Mouse (Mus musculus) forebrain, embryonic 11.5 days (tissue): ENCODE data around the gene Polm. TPM values are rescaled to one million over a fixed set of nuclear protein-coding genes. Genes with fewer than 3 reads are reported as not detected.

Experiments
- ATAC-seq: fragments of 200-750 bp; cut with Nextera tagmentation; replicated peaks from 2 replicates; pipeline ENCODE4 v1.8.0; 2017; ENCODE audit warnings: moderate TSS enrichment; ENCODE audit not compliant: low FRiP score
- DNase-seq: peaks from one replicate; pipeline ENCODE4 v3.0.0-alpha.2; 2017; ENCODE audit warnings: low spot score
- H3K27ac ChIP-seq: fragments of 300-500 bp; sonication (generic); 2 replicates; pipeline ENCODE4 v1.5.1; 2014; ENCODE audit warnings: low read depth, low read length
- H3K27me3 ChIP-seq: fragments of 300-500 bp; sonication (generic); 2 replicates; pipeline ENCODE4 v1.6.1; 2014; ENCODE audit warnings: mild to moderate bottlenecking, low read length, mixed read lengths; ENCODE audit not compliant: control insufficient read depth, insufficient read depth
- H3K36me3 ChIP-seq: fragments of 300-500 bp; sonication (generic); 2 replicates; pipeline ENCODE4 v1.6.1; 2014; ENCODE audit warnings: mild to moderate bottlenecking, low read length, moderate library complexity, mixed read lengths; ENCODE audit not compliant: control insufficient read depth, insufficient read depth
- H3K4me1 ChIP-seq: fragments of 300-500 bp; sonication (generic); replicated peaks from 2 replicates; pipeline ENCODE4 v1.6.1; 2014; ENCODE audit warnings: low read length, mixed read lengths; ENCODE audit not compliant: control insufficient read depth, insufficient read depth
- H3K4me2 ChIP-seq: fragments of 300-500 bp; sonication (generic); 2 replicates; pipeline ENCODE4 v1.6.1; 2014; ENCODE audit warnings: low read depth, mild to moderate bottlenecking, low read length, moderate library complexity, mixed read lengths; ENCODE audit not compliant: severe bottlenecking
- H3K4me3 ChIP-seq: fragments of 300-500 bp; sonication (generic); 2 replicates; pipeline ENCODE4 v1.5.1; 2014; ENCODE audit warnings: low read depth, low read length
- H3K9ac ChIP-seq: fragments of 300-500 bp; sonication (generic); 2 replicates; pipeline ENCODE4 v1.6.1; 2014; ENCODE audit warnings: low read length
- H3K9me3 ChIP-seq: fragments of 300-500 bp; sonication (generic); 2 replicates; pipeline ENCODE4 v1.6.1; 2016; ENCODE audit warnings: low read length, mixed read lengths; ENCODE audit not compliant: control insufficient read depth
- WGBS: fragments of 180-500 bp; shearing (Covaris S2); extraction: QIAGEN DNeasy Blood & Tissue Kit; methylation state at CpG from one replicate; pipeline ENCODE4 v1.1.7; 2014; 5-methylcytosine and 5-hydroxymethylcytosine counted together
- polyA plus RNA-seq: library from polyadenylated mRNA; unstranded; fragments of >200 nt; fragmentation: Nextera tagmentation; extraction: Ambion mirVana; gene quantifications from 2 replicates; pipeline ENCODE4 v1.2.1, GENCODE M21; 2014

Polm gene
- 8.8 and 8.9 TPM in 2 replicates for polyA plus RNA-seq

- ATAC-seq (peak; percentile 97), DNase-seq (peak; percentile 95)
- peak within 1 kb of the TSS; percentile 68 for H3K9ac ChIP-seq
- H3K4me3 ChIP-seq, result peak within 1 kb of the TSS; percentile 63
- 0 out of 2 replicates have a peak, but pooled peaks cover 1% of the 10 kb centered on the region for H3K4me1 ChIP-seq
- H3K4me2 ChIP-seq, result peak within 1 kb of the TSS; percentile 84
- WGBS, result under 1% methylated on average over 62 of the region's 63 CpGs
- H3K27ac ChIP-seq, result no peak within 1 kb of the TSS
- H3K9me3 ChIP-seq, result no peaks in the 10 kb centered on the region
- H3K27me3 ChIP-seq, result no peaks in the 10 kb centered on the region
- H3K36me3 ChIP-seq, result no peaks in the 10 kb centered on the region
These were observed at the start of gene Polm for GRCm38 (mm10) chr11:5837251-5838246. TSS of gene Polm (minus strand) at chr11:5838016.

- DNase-seq (no peak), ATAC-seq (no peak)
- no peaks in the 10 kb centered on the region for H3K36me3 ChIP-seq
- H3K27ac ChIP-seq, result no peak overlapping the region
- H3K4me2 ChIP-seq, result no peak overlapping the region
- WGBS, result 12% methylated on average over 5 of the region's 5 CpGs
- H3K9me3 ChIP-seq, result no peaks in the 10 kb centered on the region
- H3K4me1 ChIP-seq, result no peaks in the 10 kb centered on the region
- no peaks in the 10 kb centered on the region for H3K27me3 ChIP-seq
- no peak overlapping the region for H3K9ac ChIP-seq
- no peak overlapping the region for H3K4me3 ChIP-seq
These were observed 49.4 kb upstream of the Polm start for GRCm38 (mm10) chr11:5887250-5887649.

DNA sequence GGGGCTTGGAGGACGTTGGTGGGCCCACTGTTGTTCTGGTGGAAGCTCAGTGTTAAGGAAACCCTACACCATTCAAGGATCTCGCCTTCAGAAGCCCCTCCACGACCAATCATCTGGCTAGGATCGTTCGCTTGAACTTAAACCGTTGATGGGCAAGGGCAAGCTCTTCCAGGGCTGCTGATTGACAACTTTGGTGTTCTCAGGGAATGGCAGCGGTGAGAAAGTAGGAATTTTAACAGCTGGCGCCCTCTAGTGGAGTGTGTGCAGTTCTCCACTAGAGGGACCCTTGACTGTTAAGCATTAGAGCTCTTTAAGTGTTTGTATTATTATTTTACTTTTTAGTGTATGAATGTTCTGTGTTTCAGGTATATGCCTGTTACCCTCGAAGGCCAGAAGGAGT lies 48.4 kb upstream of the Polm start:
- no peak overlapping the region for H3K4me2 ChIP-seq
- ATAC-seq (no peak), DNase-seq (peak; percentile 84)
- no peak overlapping the region for H3K27ac ChIP-seq
- no peaks in the 10 kb centered on the region for H3K9me3 ChIP-seq
- no peak overlapping the region for H3K9ac ChIP-seq
- WGBS, result 23% methylated on average over 9 of the region's 9 CpGs
- H3K4me1 ChIP-seq, result no peaks in the 10 kb centered on the region
- H3K36me3 ChIP-seq, result no peaks in the 10 kb centered on the region
- no peak overlapping the region for H3K4me3 ChIP-seq
- H3K27me3 ChIP-seq, result no peaks in the 10 kb centered on the region

- Histone ChIP-seq H3K9me3 (no peaks in the 10 kb centered on the region), H3K9ac (no peak overlapping the region), H3K4me2 (no peak overlapping the region), H3K4me3 (no peak overlapping the region), H3K27ac (no peak overlapping the region), H3K4me1 (no peaks in the 10 kb centered on the region; the same call in 1 of the 2 replicates), H3K27me3 (no peaks in the 10 kb centered on the region), H3K36me3 (no peaks in the 10 kb centered on the region)
- ATAC-seq (no peak), DNase-seq (no peak)
- WGBS, result 80% methylated on average over 8 of the region's 8 CpGs
These were observed 44.7 kb upstream of the Polm start for GRCm38 (mm10) chr11:5882518-5882917.

GRCm38 (mm10) chr11:5879905-5880304 lies 42.1 kb upstream of the Polm start:
- no peaks in the 10 kb centered on the region for H3K27me3 ChIP-seq
- ATAC-seq (no peak), DNase-seq (peak; percentile 83)
- no peak overlapping the region for H3K4me3 ChIP-seq
- H3K4me2 ChIP-seq, result no peak overlapping the region
- H3K27ac ChIP-seq, result no peak overlapping the region
- 52% methylated on average over 5 of the region's 5 CpGs for WGBS
- H3K4me1 ChIP-seq, result peaks cover 7% of the 10 kb centered on the region; the same call in 1 of the 2 replicates
- H3K36me3 ChIP-seq, result no peaks in the 10 kb centered on the region
- no peaks in the 10 kb centered on the region for H3K9me3 ChIP-seq
- H3K9ac ChIP-seq, result no peak overlapping the region

GRCm38 (mm10) chr11:5878661-5879060 lies 40.8 kb upstream of the Polm start:
- peak overlapping the region; percentile 57; the same call in 1 of the 2 replicates for H3K4me3 ChIP-seq
- H3K4me1 ChIP-seq, result peaks cover 7% of the 10 kb centered on the region; the same call in 1 of the 2 replicates
- WGBS, result 45% methylated on average over 8 of the region's 8 CpGs
- peak overlapping the region; percentile 66 for H3K4me2 ChIP-seq
- H3K36me3 ChIP-seq, result no peaks in the 10 kb centered on the region; the same call in 1 of the 2 replicates
- ATAC-seq (no peak), DNase-seq (no peak)
- H3K9ac ChIP-seq, result peak overlapping the region; percentile 46
- no peaks in the 10 kb centered on the region for H3K9me3 ChIP-seq
- H3K27ac ChIP-seq, result peak overlapping the region; percentile 5; the same call in 1 of the 2 replicates
- no peaks in the 10 kb centered on the region for H3K27me3 ChIP-seq

DNA sequence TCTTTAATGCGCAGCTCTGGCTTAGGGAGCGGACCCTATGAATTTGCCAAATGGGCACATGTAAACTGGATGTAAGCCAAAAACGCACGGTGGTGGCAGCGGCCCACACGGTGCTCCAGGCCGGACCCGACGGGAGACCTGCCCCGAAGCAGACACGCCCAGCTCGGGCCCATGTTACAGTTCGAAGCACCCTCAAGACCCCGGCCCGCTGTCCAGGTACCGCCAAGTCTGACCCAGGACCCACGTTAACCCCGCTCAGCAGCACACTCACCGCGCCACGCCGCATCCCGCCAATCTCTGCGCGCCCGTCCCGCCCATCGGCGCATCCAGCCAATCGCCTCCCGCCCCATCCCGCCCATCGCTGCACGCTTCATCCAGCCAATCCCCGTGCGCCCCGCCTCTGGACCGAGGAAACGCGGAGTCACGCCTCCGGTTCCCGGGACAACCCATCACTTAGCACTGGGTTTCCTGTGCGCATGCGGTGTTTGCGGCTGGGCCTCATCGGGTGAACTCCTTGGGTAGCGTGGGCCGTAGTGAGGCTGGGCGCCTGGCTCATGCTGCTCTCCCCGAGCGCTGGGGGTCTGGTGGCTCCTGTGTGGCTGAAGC lies 40.2 kb upstream of the Polm start, which contains the start of gene Pold2:
Gene Pold2 (minus strand): TSS at position 372 of the 606 bp plus-strand sequence.
- Histone ChIP-seq H3K9me3 (no peaks in the 10 kb centered on the region), H3K4me3 (peak within 1 kb of the TSS; percentile 57), H3K27ac (peak within 1 kb of the TSS; percentile 5; the same call in 1 of the 2 replicates), H3K4me1 (peaks cover 7% of the 10 kb centered on the region; the same call in 1 of the 2 replicates), H3K36me3 (no peaks in the 10 kb centered on the region; the same call in 1 of the 2 replicates), H3K4me2 (peak within 1 kb of the TSS; percentile 66), H3K9ac (peak within 1 kb of the TSS; percentile 64), H3K27me3 (no peaks in the 10 kb centered on the region)
- under 1% methylated on average over 52 of the region's 52 CpGs for WGBS
- peak; percentile 99 for ATAC-seq
- DNase-seq, result peak; percentile 99

DNA sequence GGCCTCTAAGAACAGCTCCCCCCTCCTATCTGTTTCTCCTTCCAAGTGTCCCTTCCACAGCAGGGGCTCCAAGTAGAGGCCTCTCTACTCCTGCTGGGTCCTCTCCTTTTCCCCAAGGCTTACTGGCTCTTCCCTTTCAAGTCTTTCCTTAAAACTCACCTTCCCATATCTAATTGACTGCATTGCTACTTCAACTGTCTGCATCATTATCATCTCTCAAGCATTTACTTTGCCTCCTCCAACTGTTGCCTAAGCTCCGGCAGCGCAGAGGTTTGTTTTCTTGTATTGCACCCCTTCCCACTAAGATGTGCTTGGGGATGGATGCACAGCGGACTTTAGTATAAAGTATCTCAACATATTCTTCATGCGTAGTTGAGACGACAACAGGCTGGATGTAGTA lies 39.6 kb upstream of the Polm start:
- H3K27me3 ChIP-seq, result no peaks in the 10 kb centered on the region
- peaks cover 7% of the 10 kb centered on the region; the same call in 1 of the 2 replicates for H3K4me1 ChIP-seq
- no peak overlapping the region for H3K27ac ChIP-seq
- WGBS, result 9% methylated on average over 5 of the region's 5 CpGs
- H3K4me3 ChIP-seq, result peak overlapping the region; percentile 57
- H3K36me3 ChIP-seq, result peaks cover 3% of the 10 kb centered on the region
- DNase-seq, result no peak
- no peak for ATAC-seq
- H3K4me2 ChIP-seq, result peak overlapping the region; percentile 66
- no peaks in the 10 kb centered on the region for H3K9me3 ChIP-seq
- H3K9ac ChIP-seq, result peak overlapping the region; percentile 64
